Mouse (Mus musculus): Measurements from ENCODE around the gene Amdhd2. TPM values are rescaled to one million over a fixed set of nuclear protein-coding genes. Genes with fewer than 3 reads are reported as not detected.
A peak's percentile ranks its signal among the peaks of the same experiment; 100 is the strongest.
"Not testable (repeated sequence)": the region's sequence is repeated elsewhere in the genome, so short reads cannot be mapped to it uniquely, and the experiment has no call there.

The Amdhd2 gene
- polyA plus RNA-seq, 1 experiment from 2014 or later, result 35.2 TPM

- H3K27ac ChIP-seq (ENCODE audit: low read depth, low read length), result peak overlapping the region; percentile 78
- no peaks in the 10 kb centered on the region for H3K27me3 ChIP-seq (replicated peaks; ENCODE audit: control insufficient read depth, insufficient read depth, low read length)
- peak overlapping the region; percentile 75 for H3K4me3 ChIP-seq (ENCODE audit: low read depth, low read length)
- WGBS, result under 1% methylated on average over 43 of the region's 43 CpGs
- H3K4me1 ChIP-seq (replicated peaks; ENCODE audit: control insufficient read depth, insufficient read depth, low read length), result peaks cover 17% of the 10 kb centered on the region
- H3K36me3 ChIP-seq (ENCODE audit: control insufficient read depth, insufficient read depth, low read length), result no peaks in the 10 kb centered on the region
- H3K9ac ChIP-seq (ENCODE audit: low read depth, low read length), result peak overlapping the region; percentile 85
- DNase-seq (ENCODE audit: low spot score) (peak; percentile 67), ATAC-seq (replicated peaks; ENCODE audit: low FRiP score) (peak; percentile 62)
- H3K9me3 ChIP-seq (ENCODE audit: control insufficient read depth, low read length), result no peaks in the 10 kb centered on the region
- peak overlapping the region; percentile 84 for H3K4me2 ChIP-seq
Observed at GRCm38 (mm10) chr17:24140845-24141424, 22.6 kb downstream of the Amdhd2 start.

GRCm38 (mm10) chr17:24139968-24140367 is 23.6 kb downstream of the Amdhd2 start:
- Histone ChIP-seq H3K4me2 (peak overlapping the region; percentile 84), H3K27me3 (replicated peaks; ENCODE audit: control insufficient read depth, insufficient read depth, low read length) (no peaks in the 10 kb centered on the region), H3K4me3 (ENCODE audit: low read depth, low read length) (peak overlapping the region; percentile 75), H3K9ac (ENCODE audit: low read depth, low read length) (peak overlapping the region; percentile 85), H3K9me3 (ENCODE audit: control insufficient read depth, low read length) (no peaks in the 10 kb centered on the region), H3K27ac (ENCODE audit: low read depth, low read length) (no peak overlapping the region), H3K36me3 (ENCODE audit: control insufficient read depth, insufficient read depth, low read length) (no peaks in the 10 kb centered on the region), H3K4me1 (replicated peaks; ENCODE audit: control insufficient read depth, insufficient read depth, low read length) (peaks cover 17% of the 10 kb centered on the region)
- 87% methylated on average over 4 of the region's 4 CpGs for WGBS
- DNase-seq (ENCODE audit: low spot score), result no peak
- no peak for ATAC-seq (replicated peaks; ENCODE audit: low FRiP score)

GRCm38 (mm10) chr17:24139256-24139655 is 24.3 kb downstream of the Amdhd2 start:
- 80% methylated on average over 3 of the region's 3 CpGs for WGBS
- Histone ChIP-seq H3K27me3 (replicated peaks; ENCODE audit: control insufficient read depth, insufficient read depth, low read length) (no peaks in the 10 kb centered on the region), H3K36me3 (ENCODE audit: control insufficient read depth, insufficient read depth, low read length) (no peaks in the 10 kb centered on the region), H3K4me3 (ENCODE audit: low read depth, low read length) (no peak overlapping the region), H3K4me2 (peak overlapping the region; percentile 84; the same call in 1 of the 2 replicates), H3K4me1 (replicated peaks; ENCODE audit: control insufficient read depth, insufficient read depth, low read length) (peaks cover 22% of the 10 kb centered on the region), H3K9ac (ENCODE audit: low read depth, low read length) (no peak overlapping the region), H3K9me3 (ENCODE audit: control insufficient read depth, low read length) (no peaks in the 10 kb centered on the region), H3K27ac (ENCODE audit: low read depth, low read length) (no peak overlapping the region)
- ATAC-seq (replicated peaks; ENCODE audit: low FRiP score) (no peak), DNase-seq (ENCODE audit: low spot score) (no peak)

- WGBS, result 86% methylated on average over 2 of the region's 2 CpGs
- H3K4me1 ChIP-seq (replicated peaks; ENCODE audit: control insufficient read depth, insufficient read depth, low read length), result peaks cover 25% of the 10 kb centered on the region
- H3K27me3 ChIP-seq (replicated peaks; ENCODE audit: control insufficient read depth, insufficient read depth, low read length), result no peaks in the 10 kb centered on the region
- no peaks in the 10 kb centered on the region for H3K36me3 ChIP-seq (ENCODE audit: control insufficient read depth, insufficient read depth, low read length)
- no peak overlapping the region for H3K9ac ChIP-seq (ENCODE audit: low read depth, low read length)
- DNase-seq (ENCODE audit: low spot score), result no peak
- H3K27ac ChIP-seq (ENCODE audit: low read depth, low read length), result no peak overlapping the region
- no peaks in the 10 kb centered on the region for H3K9me3 ChIP-seq (ENCODE audit: control insufficient read depth, low read length)
- ATAC-seq (replicated peaks; ENCODE audit: low FRiP score), result no peak
- no peak overlapping the region for H3K4me2 ChIP-seq
- H3K4me3 ChIP-seq (ENCODE audit: low read depth, low read length), result no peak overlapping the region
Observed at GRCm38 (mm10) chr17:24137226-24137880, 26.2 kb downstream of the Amdhd2 start.

- Histone ChIP-seq H3K4me1 (replicated peaks; ENCODE audit: control insufficient read depth, insufficient read depth, low read length) (peaks cover 8% of the 10 kb centered on the region), H3K27me3 (replicated peaks; ENCODE audit: control insufficient read depth, insufficient read depth, low read length) (no peaks in the 10 kb centered on the region), H3K9me3 (ENCODE audit: control insufficient read depth, low read length) (no peaks in the 10 kb centered on the region), H3K36me3 (ENCODE audit: control insufficient read depth, insufficient read depth, low read length) (no peaks in the 10 kb centered on the region), H3K9ac (ENCODE audit: low read depth, low read length) (no peak overlapping the region), H3K4me3 (ENCODE audit: low read depth, low read length) (no peak overlapping the region), H3K27ac (ENCODE audit: low read depth, low read length) (no peak overlapping the region), H3K4me2 (no peak overlapping the region)
- ATAC-seq (replicated peaks; ENCODE audit: low FRiP score) (no peak), DNase-seq (ENCODE audit: low spot score) (no peak)
Observed at GRCm38 (mm10) chr17:24134062-24134461, 29.5 kb downstream of the Amdhd2 start.

GRCm38 (mm10) chr17:24132919-24133318 is 30.6 kb downstream of the Amdhd2 start:
- H3K27ac ChIP-seq (ENCODE audit: low read depth, low read length); H3K4me1 ChIP-seq (replicated peaks; ENCODE audit: control insufficient read depth, insufficient read depth, low read length); DNase-seq (ENCODE audit: low spot score); ATAC-seq (replicated peaks; ENCODE audit: low FRiP score); H3K27me3 ChIP-seq (replicated peaks; ENCODE audit: control insufficient read depth, insufficient read depth, low read length); H3K4me2 ChIP-seq; H3K9me3 ChIP-seq (ENCODE audit: control insufficient read depth, low read length); H3K36me3 ChIP-seq (ENCODE audit: control insufficient read depth, insufficient read depth, low read length); H3K9ac ChIP-seq (ENCODE audit: low read depth, low read length); H3K4me3 ChIP-seq (ENCODE audit: low read depth, low read length): not testable (repeated sequence)
- WGBS, result 83% methylated on average over 4 of the region's 4 CpGs

- H3K4me3 ChIP-seq (ENCODE audit: low read depth, low read length), result no peak overlapping the region
- DNase-seq (ENCODE audit: low spot score), result no peak
- no peaks in the 10 kb centered on the region for H3K27me3 ChIP-seq (replicated peaks; ENCODE audit: control insufficient read depth, insufficient read depth, low read length)
- H3K9ac ChIP-seq (ENCODE audit: low read depth, low read length), result no peak overlapping the region
- H3K4me1 ChIP-seq (replicated peaks; ENCODE audit: control insufficient read depth, insufficient read depth, low read length), result peaks cover 8% of the 10 kb centered on the region
- H3K36me3 ChIP-seq (ENCODE audit: control insufficient read depth, insufficient read depth, low read length), result no peaks in the 10 kb centered on the region
- H3K27ac ChIP-seq (ENCODE audit: low read depth, low read length), result no peak overlapping the region
- 80% methylated on average over 3 of the region's 3 CpGs for WGBS
- H3K4me2 ChIP-seq, result no peak overlapping the region
- H3K9me3 ChIP-seq (ENCODE audit: control insufficient read depth, low read length), result no peaks in the 10 kb centered on the region
- ATAC-seq (replicated peaks; ENCODE audit: low FRiP score), result no peak; the same call in 1 of the 2 replicates
Observed at GRCm38 (mm10) chr17:24131570-24131969, 32.0 kb downstream of the Amdhd2 start.

GRCm38 (mm10) chr17:24129246-24129645 is 34.3 kb downstream of the Amdhd2 start:
- WGBS, result 86% methylated on average over 4 of the region's 4 CpGs
- not testable (repeated sequence) for H3K9ac ChIP-seq (ENCODE audit: low read depth, low read length); H3K36me3 ChIP-seq (ENCODE audit: control insufficient read depth, insufficient read depth, low read length); H3K4me2 ChIP-seq; H3K4me1 ChIP-seq (replicated peaks; ENCODE audit: control insufficient read depth, insufficient read depth, low read length); H3K27ac ChIP-seq (ENCODE audit: low read depth, low read length); DNase-seq (ENCODE audit: low spot score); H3K9me3 ChIP-seq (ENCODE audit: control insufficient read depth, low read length); H3K4me3 ChIP-seq (ENCODE audit: low read depth, low read length); H3K27me3 ChIP-seq (replicated peaks; ENCODE audit: control insufficient read depth, insufficient read depth, low read length); ATAC-seq (replicated peaks; ENCODE audit: low FRiP score)

GRCm38 (mm10) chr17:24127592-24127991 is 36.0 kb downstream of the Amdhd2 start:
- Histone ChIP-seq H3K9ac (ENCODE audit: low read depth, low read length) (no peak overlapping the region), H3K36me3 (ENCODE audit: control insufficient read depth, insufficient read depth, low read length) (no peaks in the 10 kb centered on the region), H3K4me2 (no peak overlapping the region), H3K4me1 (replicated peaks; ENCODE audit: control insufficient read depth, insufficient read depth, low read length) (no peaks in the 10 kb centered on the region), H3K27ac (ENCODE audit: low read depth, low read length) (no peak overlapping the region), H3K27me3 (replicated peaks; ENCODE audit: control insufficient read depth, insufficient read depth, low read length) (no peaks in the 10 kb centered on the region), H3K9me3 (ENCODE audit: control insufficient read depth, low read length) (no peaks in the 10 kb centered on the region), H3K4me3 (ENCODE audit: low read depth, low read length) (no peak overlapping the region)
- no peak for ATAC-seq (replicated peaks; ENCODE audit: low FRiP score)
- DNase-seq (ENCODE audit: low spot score), result no peak
- WGBS, result 71% methylated on average over 1 of the region's 1 CpGs
